Mouse (Mus musculus) heart, embryonic 13.5 days (tissue): Measurements from ENCODE around the gene Chn2. TPM values are rescaled to one million over a fixed set of nuclear protein-coding genes. Genes with fewer than 3 reads are reported as not detected.

ENCODE experiments used
- ATAC-seq: fragments of 200-750 bp; cut with Nextera tagmentation; 2 replicates; pipeline ENCODE4 v1.8.0; 2017; ENCODE audit warnings: moderate TSS enrichment; ENCODE audit not compliant: insufficient number of reproducible peaks, low FRiP score, low TSS enrichment; ENCODE audit errors: extremely low read depth
- H3K27ac ChIP-seq: fragments of 300-500 bp; sonication (generic); replicated peaks from 2 replicates; pipeline ENCODE4 v1.5.1; 2015; ENCODE audit warnings: moderate library complexity, mild to moderate bottlenecking, inconsistent platforms
- H3K27me3 ChIP-seq: fragments of 300-500 bp; sonication (generic); replicated peaks from 2 replicates; pipeline ENCODE4 v1.6.1; 2015; ENCODE audit warnings: mild to moderate bottlenecking, inconsistent platforms
- H3K36me3 ChIP-seq: fragments of 300-500 bp; sonication (generic); 2 replicates; pipeline ENCODE4 v1.6.1; 2015; ENCODE audit warnings: mild to moderate bottlenecking, inconsistent platforms
- H3K4me1 ChIP-seq: fragments of 300-500 bp; sonication (generic); 2 replicates; pipeline ENCODE4 v1.6.1; 2015; ENCODE audit warnings: inconsistent platforms
- H3K4me2 ChIP-seq: fragments of 300-500 bp; sonication (generic); 2 replicates; pipeline ENCODE4 v1.6.1; 2015; ENCODE audit warnings: inconsistent platforms, mild to moderate bottlenecking, moderate library complexity
- H3K4me3 ChIP-seq: fragments of 300-500 bp; sonication (generic); 2 replicates; pipeline ENCODE4 v1.5.1; 2015; ENCODE audit warnings: moderate library complexity, mild to moderate bottlenecking, inconsistent platforms
- H3K9ac ChIP-seq: fragments of 300-500 bp; sonication (generic); 2 replicates; pipeline ENCODE4 v1.6.1; 2015; ENCODE audit warnings: inconsistent platforms, mild to moderate bottlenecking, moderate library complexity
- H3K9me3 ChIP-seq: fragments of 300-500 bp; sonication (generic); 2 replicates; pipeline ENCODE4 v1.6.1; 2016; ENCODE audit warnings: inconsistent platforms
- WGBS: fragments of 180-500 bp; shearing (Covaris S2); methylation state at CpG from one replicate; pipeline ENCODE4 v1.1.7; 2015; ENCODE audit warnings: mixed read lengths; 5-methylcytosine and 5-hydroxymethylcytosine counted together
- polyA plus RNA-seq: library from polyadenylated mRNA; unstranded; fragments of >200 nt; fragmentation: Nextera tagmentation; extraction: Ambion mirVana; gene quantifications from 2 replicates; pipeline ENCODE4 v1.2.1, GENCODE M21; 2015

Gene Chn2
- polyA plus RNA-seq, 1 experiment from 2014 or later: 8.7 TPM

- H3K4me1 ChIP-seq: peaks cover 15% of the 10 kb centered on the region
- WGBS: 75% methylated on average over 1 of the region's 1 CpGs
- no peaks in the 10 kb centered on the region for H3K36me3 ChIP-seq
- H3K27ac ChIP-seq: no peak overlapping the region
- H3K4me2 ChIP-seq: no peak overlapping the region
- ATAC-seq: no peak
- H3K9me3 ChIP-seq: 0 out of 2 replicates have a peak, but pooled peaks cover 1% of the 10 kb centered on the region
- H3K4me3 ChIP-seq: no peak overlapping the region
- H3K9ac ChIP-seq: no peak overlapping the region
- H3K27me3 ChIP-seq: peaks cover 51% of the 10 kb centered on the region
Observed at GRCm38 (mm10) chr6:54042142-54042541, 2.8 kb downstream of the Chn2 start.

- 71% methylated on average over 5 of the region's 5 CpGs for WGBS
- Histone ChIP-seq H3K27ac (no peak overlapping the region), H3K9me3 (no peaks in the 10 kb centered on the region), H3K4me1 (peaks cover 14% of the 10 kb centered on the region), H3K36me3 (no peaks in the 10 kb centered on the region), H3K4me2 (no peak overlapping the region), H3K27me3 (peaks cover 38% of the 10 kb centered on the region), H3K9ac (no peak overlapping the region), H3K4me3 (no peak overlapping the region)
- ATAC-seq: no peak
Observed at GRCm38 (mm10) chr6:54043536-54043935, 4.2 kb downstream of the Chn2 start.

GRCm38 (mm10) chr6:54045748-54046721, 6.7 kb downstream of the Chn2 start:
- no peak overlapping the region for H3K4me3 ChIP-seq
- H3K4me2 ChIP-seq: no peak overlapping the region
- ATAC-seq: no peak
- no peaks in the 10 kb centered on the region for H3K9me3 ChIP-seq
- H3K4me1 ChIP-seq: peaks cover 6% of the 10 kb centered on the region; the same call in 1 of the 2 replicates
- no peaks in the 10 kb centered on the region for H3K36me3 ChIP-seq
- no peak overlapping the region for H3K27ac ChIP-seq
- H3K9ac ChIP-seq: no peak overlapping the region
- H3K27me3 ChIP-seq: peaks cover 27% of the 10 kb centered on the region
- 71% methylated on average over 8 of the region's 8 CpGs for WGBS

GRCm38 (mm10) chr6:54046884-54047747, 7.8 kb downstream of the Chn2 start:
- Histone ChIP-seq H3K9me3 (no peaks in the 10 kb centered on the region), H3K27me3 (peaks cover 16% of the 10 kb centered on the region), H3K4me3 (no peak overlapping the region), H3K27ac (no peak overlapping the region), H3K9ac (no peak overlapping the region), H3K36me3 (no peaks in the 10 kb centered on the region), H3K4me2 (no peak overlapping the region), H3K4me1 (no peaks in the 10 kb centered on the region)
- WGBS: 75% methylated on average over 11 of the region's 11 CpGs
- ATAC-seq: no peak

- H3K36me3 ChIP-seq: no peaks in the 10 kb centered on the region
- H3K27me3 ChIP-seq: peaks cover under 1% of the 10 kb centered on the region; the same call in 1 of the 2 replicates
- no peaks in the 10 kb centered on the region for H3K4me1 ChIP-seq
- no peak overlapping the region for H3K4me3 ChIP-seq
- H3K9ac ChIP-seq: no peak overlapping the region
- WGBS: 83% methylated on average over 6 of the region's 6 CpGs
- no peak overlapping the region for H3K4me2 ChIP-seq
- no peaks in the 10 kb centered on the region for H3K9me3 ChIP-seq
- H3K27ac ChIP-seq: no peak overlapping the region
- ATAC-seq: no peak
Observed at GRCm38 (mm10) chr6:54048768-54049167, 9.4 kb downstream of the Chn2 start.

- H3K9ac ChIP-seq: no peak overlapping the region
- no peak for ATAC-seq
Observed at GRCm38 (mm10) chr6:54051173-54051572, 11.8 kb downstream of the Chn2 start.

GRCm38 (mm10) chr6:54052124-54052523, 12.8 kb downstream of the Chn2 start:
- H3K9me3 ChIP-seq: no peaks in the 10 kb centered on the region
- H3K4me2 ChIP-seq: no peak overlapping the region
- ATAC-seq: no peak
- H3K4me3 ChIP-seq: no peak overlapping the region
- H3K27me3 ChIP-seq: no peaks in the 10 kb centered on the region
- peaks cover 17% of the 10 kb centered on the region for H3K4me1 ChIP-seq
- no peaks in the 10 kb centered on the region for H3K36me3 ChIP-seq
- no peak overlapping the region for H3K27ac ChIP-seq
- no peak overlapping the region for H3K9ac ChIP-seq
- WGBS: 83% methylated on average over 7 of the region's 7 CpGs

More at GRCm38 (mm10) chr6:54051173-54051572, 11.8 kb downstream of the Chn2 start:
- peaks cover 9% of the 10 kb centered on the region for H3K4me1 ChIP-seq
- no peaks in the 10 kb centered on the region for H3K36me3 ChIP-seq
- H3K27ac ChIP-seq: no peak overlapping the region
- WGBS: 71% methylated on average over 7 of the region's 7 CpGs
- no peaks in the 10 kb centered on the region for H3K9me3 ChIP-seq
- no peak overlapping the region for H3K4me2 ChIP-seq
- H3K27me3 ChIP-seq: no peaks in the 10 kb centered on the region
- H3K4me3 ChIP-seq: no peak overlapping the region

- Histone ChIP-seq H3K4me3 (no peak overlapping the region), H3K4me1 (peaks cover 17% of the 10 kb centered on the region), H3K9me3 (no peaks in the 10 kb centered on the region), H3K36me3 (no peaks in the 10 kb centered on the region), H3K9ac (no peak overlapping the region), H3K27me3 (no peaks in the 10 kb centered on the region), H3K27ac (no peak overlapping the region), H3K4me2 (no peak overlapping the region)
- ATAC-seq: no peak
- 67% methylated on average over 1 of the region's 1 CpGs for WGBS
Observed at GRCm38 (mm10) chr6:54052666-54053065, 13.3 kb downstream of the Chn2 start.

- Histone ChIP-seq H3K27ac (no peak overlapping the region), H3K36me3 (no peaks in the 10 kb centered on the region), H3K9me3 (no peaks in the 10 kb centered on the region), H3K9ac (no peak overlapping the region), H3K27me3 (no peaks in the 10 kb centered on the region), H3K4me1 (peaks cover 17% of the 10 kb centered on the region), H3K4me2 (no peak overlapping the region), H3K4me3 (no peak overlapping the region)
- WGBS: 83% methylated on average over 3 of the region's 3 CpGs
- no peak for ATAC-seq
Observed at GRCm38 (mm10) chr6:54053316-54053715, 14.0 kb downstream of the Chn2 start.

GRCm38 (mm10) chr6:54055387-54055786, 16.0 kb downstream of the Chn2 start:
- Histone ChIP-seq H3K27me3 (no peaks in the 10 kb centered on the region), H3K36me3 (no peaks in the 10 kb centered on the region), H3K9me3 (no peaks in the 10 kb centered on the region), H3K4me1 (peaks cover 32% of the 10 kb centered on the region), H3K4me2 (no peak overlapping the region), H3K9ac (no peak overlapping the region), H3K27ac (no peak overlapping the region), H3K4me3 (no peak overlapping the region)
- ATAC-seq: no peak
- 44% methylated on average over 5 of the region's 5 CpGs for WGBS
